Mouse (Mus musculus): ENCODE data around the gene Grik3. TPM values are rescaled to one million over a fixed set of nuclear protein-coding genes. Genes with fewer than 3 reads are reported as not detected.

Gene Grik3
- polyA plus RNA-seq, 1 experiment from 2014 or later = 0.23 TPM

DNA sequence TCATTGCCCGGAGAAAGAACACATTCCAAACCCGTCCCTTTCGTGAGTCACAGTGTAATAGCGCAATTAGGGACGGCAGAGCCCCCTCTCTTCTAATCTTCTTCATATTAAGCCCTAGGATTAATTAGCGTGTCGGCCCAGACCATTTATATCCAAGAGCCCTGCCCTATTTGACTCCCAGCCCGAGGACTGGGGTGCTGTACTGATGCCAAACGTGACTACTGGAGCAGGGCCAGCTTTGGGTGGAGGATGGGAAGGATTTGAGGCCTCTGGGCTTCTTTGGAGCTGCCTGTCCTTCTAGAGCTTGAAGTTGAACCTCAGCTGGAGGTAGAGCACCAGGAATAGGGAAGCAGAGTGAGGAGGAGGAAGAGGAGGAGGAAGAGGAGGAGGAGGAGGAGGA, 2.2 kb downstream of the Grik3 start:
- no peaks in the 10 kb centered on the region for H3K36me3 ChIP-seq
- no peak for ATAC-seq (ENCODE audit: insufficient number of reproducible peaks, low FRiP score)
- WGBS = 27% methylated on average over 9 of the region's 9 CpGs
- H3K4me3 ChIP-seq = no peak overlapping the region
- H3K9ac ChIP-seq = no peak overlapping the region
- H3K27ac ChIP-seq (ENCODE audit: poor library complexity, severe bottlenecking) = no peak overlapping the region
- H3K4me1 ChIP-seq (replicated peaks) = peaks cover 23% of the 10 kb centered on the region
- peaks cover 97% of the 10 kb centered on the region for H3K27me3 ChIP-seq (replicated peaks)
- H3K9me3 ChIP-seq (replicated peaks) = no peaks in the 10 kb centered on the region
- H3K4me2 ChIP-seq = no peak overlapping the region

DNA sequence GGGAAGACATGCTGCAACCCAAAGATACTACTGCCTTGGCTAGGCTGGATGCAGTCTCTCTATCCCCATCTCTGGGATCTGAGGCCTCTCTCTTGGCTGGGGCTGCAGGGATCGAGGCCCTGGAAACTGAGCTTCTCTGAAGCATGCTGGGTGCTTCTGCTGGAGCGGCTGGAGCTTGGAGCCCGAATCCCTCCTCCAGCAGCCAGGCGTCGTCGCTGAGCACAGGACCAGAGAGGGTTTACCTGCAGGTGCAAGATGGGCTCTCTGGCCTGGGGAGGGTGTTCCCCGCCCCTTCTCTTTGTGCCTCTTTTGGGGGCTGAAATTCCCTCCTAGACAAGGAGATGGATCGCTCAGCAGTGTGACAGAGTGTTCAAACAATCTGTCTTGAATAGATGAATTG, 2.6 kb downstream of the Grik3 start:
- H3K4me3 ChIP-seq = no peak overlapping the region
- H3K27me3 ChIP-seq (replicated peaks) = peaks cover 97% of the 10 kb centered on the region
- no peaks in the 10 kb centered on the region for H3K36me3 ChIP-seq
- H3K9me3 ChIP-seq (replicated peaks) = no peaks in the 10 kb centered on the region
- H3K4me2 ChIP-seq = no peak overlapping the region
- no peak overlapping the region for H3K27ac ChIP-seq (ENCODE audit: poor library complexity, severe bottlenecking)
- H3K9ac ChIP-seq = no peak overlapping the region
- H3K4me1 ChIP-seq (replicated peaks) = peaks cover 23% of the 10 kb centered on the region
- WGBS = 10% methylated on average over 8 of the region's 8 CpGs
- no peak for ATAC-seq (ENCODE audit: insufficient number of reproducible peaks, low FRiP score)

DNA sequence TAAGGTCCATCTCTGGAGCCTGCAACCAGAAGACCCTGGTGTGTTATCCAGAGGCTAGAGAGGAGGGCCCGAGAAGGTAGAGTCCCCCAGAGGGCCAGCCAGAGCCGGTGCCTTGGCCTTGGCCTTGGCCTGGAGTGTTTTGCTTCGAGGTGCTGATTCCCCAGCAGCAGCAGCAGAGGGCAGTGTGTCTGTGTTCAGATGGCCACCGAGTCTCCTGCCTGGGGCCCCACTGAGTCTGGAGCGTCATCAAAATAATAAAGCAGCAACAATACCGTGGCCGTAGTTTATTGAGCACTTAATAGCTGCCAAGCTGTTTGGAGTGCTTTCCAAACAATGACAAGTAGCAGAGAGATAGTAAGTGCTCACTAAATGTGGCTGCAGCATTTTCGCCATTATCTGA, 5.0 kb downstream of the Grik3 start:
- ATAC-seq (ENCODE audit: insufficient number of reproducible peaks, low FRiP score) = no peak
- H3K9me3 ChIP-seq (replicated peaks) = no peaks in the 10 kb centered on the region
- WGBS = 29% methylated on average over 8 of the region's 8 CpGs

DNA sequence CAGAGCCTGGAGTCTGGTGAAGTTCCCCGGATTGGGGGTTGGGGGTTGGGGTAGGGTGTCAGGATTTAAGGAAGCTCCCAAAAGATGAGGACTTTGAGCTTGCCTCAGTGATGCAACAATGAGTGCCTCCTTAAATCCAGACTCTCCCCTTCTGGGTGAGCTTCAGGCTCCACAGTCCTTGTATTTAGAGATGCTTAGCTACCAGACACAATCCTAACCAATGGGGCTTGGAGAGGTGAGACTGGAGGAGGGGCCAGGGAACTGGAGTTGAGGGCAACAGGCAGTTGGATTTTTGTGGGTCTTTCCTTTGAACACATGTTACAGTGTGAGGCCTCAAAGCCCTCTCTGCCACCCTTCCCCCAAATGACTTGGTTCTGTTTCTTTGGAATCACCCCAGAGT, 6.5 kb downstream of the Grik3 start:
- Histone ChIP-seq H3K9me3 (replicated peaks) (no peaks in the 10 kb centered on the region), H3K27me3 (replicated peaks) (peaks cover 84% of the 10 kb centered on the region), H3K4me3 (no peak overlapping the region), H3K9ac (no peak overlapping the region), H3K4me1 (replicated peaks) (no peaks in the 10 kb centered on the region), H3K4me2 (no peak overlapping the region), H3K36me3 (no peaks in the 10 kb centered on the region), H3K27ac (ENCODE audit: poor library complexity, severe bottlenecking) (no peak overlapping the region)
- ATAC-seq (ENCODE audit: insufficient number of reproducible peaks, low FRiP score) = no peak
- WGBS = 8% methylated on average over 1 of the region's 1 CpGs

More for the DNA sequence above, 5.0 kb downstream of the Grik3 start:
- Histone ChIP-seq H3K27me3 (replicated peaks) (peaks cover 94% of the 10 kb centered on the region), H3K27ac (ENCODE audit: poor library complexity, severe bottlenecking) (no peak overlapping the region), H3K4me2 (no peak overlapping the region), H3K4me1 (replicated peaks) (peaks cover 15% of the 10 kb centered on the region), H3K4me3 (no peak overlapping the region), H3K9ac (no peak overlapping the region), H3K36me3 (no peaks in the 10 kb centered on the region)

DNA sequence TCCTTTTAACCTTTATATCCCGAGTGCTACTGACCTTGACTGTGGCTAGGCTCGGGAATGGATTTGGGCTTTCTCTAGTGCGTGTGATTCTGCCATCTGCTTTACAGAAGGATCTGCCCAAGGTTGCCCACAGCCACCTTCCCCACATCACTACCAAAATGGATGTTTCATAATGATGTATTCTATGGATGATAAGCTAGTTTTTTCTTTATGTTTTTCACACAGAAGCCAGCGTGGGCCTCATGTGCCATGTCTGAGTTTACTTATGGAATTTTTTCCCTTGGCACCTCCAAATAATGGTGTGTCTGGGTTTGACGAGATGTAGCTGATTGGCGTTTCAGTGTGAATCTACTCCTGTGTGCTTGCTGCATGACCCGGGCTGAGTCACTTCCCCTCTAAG, 7.0 kb downstream of the Grik3 start:
- H3K9ac ChIP-seq = no peak overlapping the region
- no peaks in the 10 kb centered on the region for H3K36me3 ChIP-seq
- no peaks in the 10 kb centered on the region for H3K4me1 ChIP-seq (replicated peaks)
- no peak overlapping the region for H3K27ac ChIP-seq (ENCODE audit: poor library complexity, severe bottlenecking)
- no peak overlapping the region for H3K4me2 ChIP-seq
- no peaks in the 10 kb centered on the region for H3K9me3 ChIP-seq (replicated peaks)
- peaks cover 84% of the 10 kb centered on the region for H3K27me3 ChIP-seq (replicated peaks)
- H3K4me3 ChIP-seq = no peak overlapping the region
- WGBS = 33% methylated on average over 7 of the region's 7 CpGs
- no peak for ATAC-seq (ENCODE audit: insufficient number of reproducible peaks, low FRiP score)

DNA sequence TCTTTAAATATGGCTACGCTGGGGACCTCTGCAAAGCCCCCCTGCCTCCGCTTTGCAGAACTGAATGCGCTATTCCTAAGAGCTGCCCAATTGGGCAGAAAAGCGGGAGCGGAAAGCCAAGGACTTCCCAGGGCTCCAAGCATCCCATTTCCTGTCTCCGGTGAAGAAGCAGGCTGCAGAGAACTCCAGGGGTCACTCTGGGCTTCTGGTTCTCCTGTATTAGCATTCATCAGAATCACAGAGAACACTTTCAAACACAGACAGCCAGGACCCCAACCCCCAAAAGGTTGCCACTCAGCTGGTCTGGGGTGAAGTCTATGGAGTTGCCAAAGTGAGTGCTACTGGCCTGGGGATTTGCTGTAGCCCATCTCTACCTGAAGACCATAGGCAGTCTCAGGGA, 8.4 kb downstream of the Grik3 start:
- Histone ChIP-seq H3K36me3 (no peaks in the 10 kb centered on the region), H3K4me3 (no peak overlapping the region), H3K4me2 (no peak overlapping the region), H3K4me1 (replicated peaks) (no peaks in the 10 kb centered on the region), H3K27ac (ENCODE audit: poor library complexity, severe bottlenecking) (no peak overlapping the region), H3K9ac (no peak overlapping the region), H3K9me3 (replicated peaks) (no peaks in the 10 kb centered on the region), H3K27me3 (replicated peaks) (peaks cover 70% of the 10 kb centered on the region)
- 9% methylated on average over 6 of the region's 6 CpGs for WGBS
- ATAC-seq (ENCODE audit: insufficient number of reproducible peaks, low FRiP score) = no peak

DNA sequence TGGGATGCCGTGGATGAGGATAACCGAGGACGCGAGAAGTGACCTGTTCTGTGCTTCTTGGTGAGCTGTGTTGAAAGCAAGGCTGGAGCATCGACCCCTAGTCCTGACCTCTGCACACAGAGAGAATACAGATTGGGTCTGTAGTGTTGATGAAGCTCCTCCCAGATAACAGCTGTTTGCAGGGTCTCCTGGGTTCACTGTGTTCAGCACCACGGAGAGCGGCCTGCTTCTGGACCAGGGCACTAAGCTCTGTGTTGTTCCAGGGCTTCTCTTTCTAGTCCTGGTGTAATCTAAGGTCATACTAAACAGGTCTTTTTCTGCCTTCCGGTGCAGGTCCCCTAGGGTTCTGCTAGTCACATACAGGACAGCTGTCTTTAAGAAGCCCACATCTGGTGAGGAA, 12.4 kb downstream of the Grik3 start:
- Histone ChIP-seq H3K9ac (no peak overlapping the region), H3K27me3 (replicated peaks) (peaks cover 42% of the 10 kb centered on the region), H3K4me2 (no peak overlapping the region), H3K36me3 (no peaks in the 10 kb centered on the region), H3K27ac (ENCODE audit: poor library complexity, severe bottlenecking) (no peak overlapping the region), H3K4me3 (no peak overlapping the region), H3K9me3 (replicated peaks) (no peaks in the 10 kb centered on the region), H3K4me1 (replicated peaks) (no peaks in the 10 kb centered on the region)
- 51% methylated on average over 8 of the region's 8 CpGs for WGBS
- no peak for ATAC-seq (ENCODE audit: insufficient number of reproducible peaks, low FRiP score)

DNA sequence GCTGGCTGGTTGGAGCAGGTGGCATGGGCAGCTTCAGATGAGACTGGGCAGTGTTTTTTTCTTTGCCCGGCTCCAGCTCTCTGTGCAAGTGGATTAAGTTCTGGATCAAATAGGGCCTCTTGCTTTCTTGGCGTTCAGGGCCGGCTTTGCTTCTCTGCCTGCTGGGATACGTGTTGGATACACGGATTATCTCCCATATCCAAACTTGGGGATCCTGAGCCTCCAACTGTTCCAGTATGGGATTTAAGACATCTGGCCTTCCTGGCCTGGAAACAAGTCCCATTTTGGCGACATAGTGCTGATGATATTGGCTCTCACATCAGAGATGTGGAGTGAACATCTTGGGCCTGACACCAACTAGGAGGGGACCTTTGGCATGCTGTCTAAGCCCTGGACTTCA, 21.9 kb downstream of the Grik3 start:
- Histone ChIP-seq H3K27ac (ENCODE audit: poor library complexity, severe bottlenecking) (no peak overlapping the region), H3K27me3 (replicated peaks) (peaks cover 40% of the 10 kb centered on the region), H3K4me2 (no peak overlapping the region), H3K9me3 (replicated peaks) (no peaks in the 10 kb centered on the region), H3K4me1 (replicated peaks) (no peaks in the 10 kb centered on the region), H3K9ac (no peak overlapping the region), H3K36me3 (no peaks in the 10 kb centered on the region), H3K4me3 (no peak overlapping the region)
- no peak for ATAC-seq (ENCODE audit: insufficient number of reproducible peaks, low FRiP score)
- 71% methylated on average over 6 of the region's 6 CpGs for WGBS

DNA sequence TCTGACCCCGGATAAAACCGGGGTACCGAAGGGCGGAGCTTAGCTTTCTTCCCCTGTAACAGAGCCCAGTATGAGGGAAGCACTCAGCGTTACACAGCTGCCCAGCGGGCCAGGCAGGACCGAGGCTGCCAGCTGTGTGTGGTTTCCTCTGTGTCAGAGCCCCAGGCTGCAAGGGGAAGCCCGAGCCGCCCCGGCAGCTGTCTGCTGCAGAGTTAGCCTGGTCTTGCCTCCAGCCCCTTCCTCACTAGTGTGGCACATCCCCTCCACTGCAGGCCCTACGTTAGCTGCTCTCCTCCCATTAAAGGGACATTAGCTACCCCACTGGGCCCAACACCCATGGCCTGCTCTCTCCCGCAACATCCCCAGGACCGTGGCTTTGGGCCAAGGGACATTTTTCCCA, 25.1 kb downstream of the Grik3 start:
- Histone ChIP-seq H3K27me3 (replicated peaks) (peaks cover 26% of the 10 kb centered on the region), H3K4me2 (no peak overlapping the region), H3K27ac (ENCODE audit: poor library complexity, severe bottlenecking) (no peak overlapping the region), H3K36me3 (no peaks in the 10 kb centered on the region), H3K4me3 (no peak overlapping the region), H3K9me3 (replicated peaks) (no peaks in the 10 kb centered on the region), H3K9ac (no peak overlapping the region), H3K4me1 (replicated peaks) (no peaks in the 10 kb centered on the region)
- ATAC-seq (ENCODE audit: insufficient number of reproducible peaks, low FRiP score) = no peak
- 61% methylated on average over 13 of the region's 13 CpGs for WGBS

DNA sequence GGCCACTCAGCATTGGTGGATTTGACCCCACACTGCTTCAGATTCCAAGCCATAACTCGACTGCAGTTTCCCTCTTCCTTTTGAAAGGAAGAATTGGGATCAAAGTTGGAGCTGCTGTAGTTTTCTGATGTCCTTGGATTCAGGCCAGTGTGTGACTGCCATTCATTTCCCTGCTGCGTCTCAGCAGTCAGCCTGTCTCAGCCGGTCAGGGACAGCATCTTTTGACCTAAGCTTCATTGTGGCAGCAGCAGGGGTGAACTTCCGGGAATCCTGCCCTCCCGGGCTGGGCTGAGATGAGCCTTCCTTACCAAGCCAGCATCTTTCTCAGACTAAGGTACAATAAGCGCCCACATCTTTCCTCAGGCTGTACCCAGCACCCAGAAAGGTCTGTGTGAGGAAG, 26.1 kb downstream of the Grik3 start:
- 65% methylated on average over 6 of the region's 6 CpGs for WGBS

DNA sequence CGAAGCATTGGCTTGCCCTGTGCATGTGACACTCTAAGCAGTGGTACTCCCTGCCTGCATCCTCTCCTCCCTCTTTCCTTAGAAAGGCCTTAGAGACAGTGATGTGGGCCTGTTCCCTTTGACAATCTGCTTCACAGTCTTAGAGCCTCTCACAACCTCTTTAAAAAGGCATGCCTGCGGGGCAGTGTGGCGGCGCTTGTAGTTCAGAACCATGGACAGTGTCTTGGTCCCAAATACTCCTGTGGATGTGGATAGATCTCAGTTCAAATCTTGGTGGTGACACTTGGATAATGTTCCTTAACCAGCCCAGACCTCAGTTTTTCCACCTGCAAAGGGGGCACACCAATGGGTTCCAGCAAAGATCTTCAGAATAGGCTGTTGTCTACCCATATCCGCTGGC, 28.4 kb downstream of the Grik3 start:
- H3K4me3 ChIP-seq = no peak overlapping the region
- ATAC-seq (ENCODE audit: insufficient number of reproducible peaks, low FRiP score) = no peak
- whole genome bisulfite sequencing = 71% methylated on average over 5 of the region's 5 CpGs
- H3K27me3 ChIP-seq (replicated peaks) = peaks cover 26% of the 10 kb centered on the region
- no peak overlapping the region for H3K9ac ChIP-seq
- H3K9me3 ChIP-seq (replicated peaks) = no peaks in the 10 kb centered on the region
- H3K4me2 ChIP-seq = no peak overlapping the region
- H3K36me3 ChIP-seq = no peaks in the 10 kb centered on the region
- no peaks in the 10 kb centered on the region for H3K4me1 ChIP-seq (replicated peaks)
- no peak overlapping the region for H3K27ac ChIP-seq (ENCODE audit: poor library complexity, severe bottlenecking)

More for the DNA sequence above, 26.1 kb downstream of the Grik3 start:
- Histone ChIP-seq H3K27ac (ENCODE audit: poor library complexity, severe bottlenecking) (no peak overlapping the region), H3K27me3 (replicated peaks) (peaks cover 25% of the 10 kb centered on the region), H3K4me3 (no peak overlapping the region), H3K4me2 (no peak overlapping the region), H3K9me3 (replicated peaks) (no peaks in the 10 kb centered on the region), H3K36me3 (no peaks in the 10 kb centered on the region), H3K4me1 (replicated peaks) (no peaks in the 10 kb centered on the region), H3K9ac (no peak overlapping the region)
- ATAC-seq (ENCODE audit: insufficient number of reproducible peaks, low FRiP score) = no peak

DNA sequence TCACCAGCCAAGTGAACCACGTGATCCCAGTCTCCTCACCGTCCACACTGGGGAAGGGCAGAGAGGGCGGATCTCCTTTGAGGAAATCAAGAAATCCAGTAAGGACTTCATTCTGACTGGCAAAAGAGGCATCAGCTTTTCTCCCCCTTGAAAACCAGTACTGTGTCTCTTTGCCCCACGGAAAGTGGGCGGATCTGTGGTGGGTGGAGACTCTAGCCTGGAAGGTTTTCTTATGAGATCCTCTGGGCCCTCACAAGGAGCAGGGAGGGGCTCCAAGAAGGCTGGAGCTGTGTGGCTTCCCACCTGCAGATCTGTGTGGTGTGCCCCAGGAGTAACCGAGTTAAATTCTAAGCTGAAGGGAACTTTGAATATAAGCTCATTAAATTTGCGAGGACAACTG, 32.4 kb downstream of the Grik3 start:
- 63% methylated on average over 7 of the region's 7 CpGs for WGBS
- Histone ChIP-seq H3K4me2 (no peak overlapping the region), H3K27me3 (replicated peaks) (peaks cover 19% of the 10 kb centered on the region; the same call in 1 of the 2 replicates), H3K4me3 (no peak overlapping the region), H3K9me3 (replicated peaks) (no peaks in the 10 kb centered on the region), H3K4me1 (replicated peaks) (no peaks in the 10 kb centered on the region), H3K9ac (no peak overlapping the region), H3K36me3 (no peaks in the 10 kb centered on the region), H3K27ac (ENCODE audit: poor library complexity, severe bottlenecking) (no peak overlapping the region)
- no peak for ATAC-seq (ENCODE audit: insufficient number of reproducible peaks, low FRiP score)

Data from heart, embryonic 12.5 days (tissue).